Mouse (Mus musculus) myocyte (in vitro differentiated cells): ENCODE data around the gene Wdr62.

Source experiments
- E2F4 ChIP-seq: IDR thresholded peaks from one replicate; pipeline ENCODE4 v1.6.1; 2011; ENCODE audit warnings: mild to moderate bottlenecking, control low read depth, moderate library complexity; ENCODE audit not compliant: insufficient read depth
- MAX ChIP-seq: IDR thresholded peaks from one replicate; pipeline ENCODE4 v1.6.1; 2011; ENCODE audit warnings: low read depth, mild to moderate bottlenecking, control low read depth
- MYOD1 ChIP-seq, 3 experiments: IDR thresholded peaks; one replicate each; pipeline ENCODE4 v1.6.1; 2011; ENCODE audit warnings: control low read depth in 2 of 3, low read depth in 2 of 3, mild to moderate bottlenecking in 2 of 3, moderate library complexity in 1 of 3; ENCODE audit not compliant: insufficient read length in 2 of 3, control insufficient read depth in 1 of 3
- MYOG ChIP-seq, 3 experiments: IDR thresholded peaks; one replicate each; pipeline ENCODE4 v1.6.1; 2011; ENCODE audit warnings: control low read depth in 2 of 3, low read depth in 2 of 3, mild to moderate bottlenecking in 2 of 3; ENCODE audit not compliant: insufficient read length in 2 of 3, control insufficient read depth in 1 of 3, insufficient read depth in 1 of 3
- POLR2A ChIP-seq: IDR thresholded peaks from one replicate; pipeline ENCODE4 v1.6.1; 2011; ENCODE audit warnings: low read depth, mild to moderate bottlenecking, control low read depth, moderate library complexity; ENCODE audit not compliant: insufficient read length
- POLR2AphosphoS2 ChIP-seq: IDR thresholded peaks from one replicate; pipeline ENCODE4 v1.6.1; 2011; ENCODE audit warnings: low read depth, control low read depth; ENCODE audit not compliant: insufficient read length
- REST ChIP-seq: IDR thresholded peaks from one replicate; pipeline ENCODE4 v1.6.1; 2011; ENCODE audit warnings: mild to moderate bottlenecking, control low read depth, moderate library complexity; ENCODE audit not compliant: insufficient read depth, insufficient read length
- SRF ChIP-seq: IDR thresholded peaks from one replicate; pipeline ENCODE4 v1.6.1; 2011; ENCODE audit warnings: low read depth; ENCODE audit not compliant: control insufficient read depth, insufficient read length
- TCF12 ChIP-seq: IDR thresholded peaks from one replicate; pipeline ENCODE4 v1.6.1; 2011; ENCODE audit warnings: mild to moderate bottlenecking, control low read depth; ENCODE audit not compliant: poor library complexity, insufficient read depth, severe bottlenecking
- TCF3 ChIP-seq: IDR thresholded peaks from one replicate; pipeline ENCODE4 v1.6.1; 2011; ENCODE audit warnings: low read depth, control low read depth; ENCODE audit not compliant: insufficient read length
- USF1 ChIP-seq: IDR thresholded peaks from one replicate; pipeline ENCODE4 v1.6.1; 2011; ENCODE audit warnings: low read depth, mild to moderate bottlenecking, control low read depth, moderate library complexity

GRCm38 (mm10) chr7:30265531-30265930, 14.7 kb downstream of the Wdr62 start:
- TF ChIP-seq SRF (no peak), MAX (no peak), POLR2A (no peak), MYOG (IDR thresholded peaks at IDR 0.05; ENCODE audit: control insufficient read depth in 1 of 3, insufficient read depth in 1 of 3, insufficient read length in 2 of 3, low read depth in 2 of 3) (no peak), USF1 (no peak), E2F4 (no peak), REST (no peak), TCF12 (no peak), MYOD1 (IDR thresholded peaks at IDR 0.05; ENCODE audit: control insufficient read depth in 1 of 3, insufficient read length in 2 of 3, low read depth in 2 of 3) (no peak), POLR2AphosphoS2 (no peak), TCF3 (no peak)
